Mouse (Mus musculus) cortical plate, adult 2 months (tissue): Measurements from ENCODE around the gene Dagla.

Experiments
- CTCF ChIP-seq: fragments of 200-500 bp; IDR thresholded peaks from 2 replicates; pipeline ENCODE4 v1.5.1; 2011; ENCODE audit warnings: mild to moderate bottlenecking, control low read depth, low read length; ENCODE audit not compliant: insufficient read depth; ENCODE audit errors: extremely low read depth
- POLR2A ChIP-seq: fragments of 200-500 bp; IDR thresholded peaks from 2 replicates; pipeline ENCODE4 v1.6.1; 2011; ENCODE audit warnings: mild to moderate bottlenecking, low read length, control low read depth; ENCODE audit not compliant: insufficient read depth; ENCODE audit errors: extremely low read depth

GRCm38 (mm10) chr19:10198286-10198685, 106.4 kb downstream of the Dagla start:
- TF ChIP-seq CTCF (no peak), POLR2A (no peak)
